Mouse (Mus musculus) cerebellum, adult 2 months (tissue): ENCODE measurements around the gene Gm47841.

Source experiments
- CTCF ChIP-seq: fragments of 200-500 bp; IDR thresholded peaks from 2 replicates; pipeline ENCODE4 v1.5.1; 2011; ENCODE audit warnings: low read depth, mild to moderate bottlenecking, control low read depth, low read length, moderate library complexity, borderline replicate concordance; ENCODE audit not compliant: insufficient read depth
- POLR2A ChIP-seq: fragments of 200-500 bp; IDR thresholded peaks from 2 replicates; pipeline ENCODE4 v1.6.1; 2011; ENCODE audit warnings: low read length, control low read depth, borderline replicate concordance; ENCODE audit not compliant: insufficient read depth

DNA sequence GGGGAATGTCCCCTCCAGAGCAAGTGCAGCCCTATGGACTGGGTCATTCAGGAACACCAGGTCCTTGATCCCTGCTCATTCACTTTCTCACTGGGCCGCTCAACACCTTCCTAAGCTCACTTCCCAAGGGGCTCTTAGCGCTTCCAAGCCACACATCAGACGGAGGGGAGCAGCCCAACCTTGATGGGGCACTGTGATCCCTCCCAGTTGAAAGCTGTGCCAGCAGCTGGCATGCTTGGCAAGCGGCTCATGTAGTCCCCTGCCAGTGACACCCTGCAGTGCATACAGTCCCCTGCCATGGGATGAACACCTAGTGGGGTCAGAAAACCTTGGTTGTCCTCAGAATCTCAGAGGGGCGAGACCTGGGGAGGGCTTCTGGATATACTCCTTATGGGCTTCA is 26.9 kb upstream of the Gm47841 start:
- TF ChIP-seq POLR2A (no peak), CTCF (no peak)
